Mouse (Mus musculus) kidney, adult 2 months (tissue): ENCODE results near the gene Olfr1166.

Source experiments
- CTCF ChIP-seq: fragments of 200-500 bp; conservative IDR thresholded peaks from 2 replicates; pipeline ENCODE4 v1.5.1; 2011; ENCODE audit warnings: low read depth, mild to moderate bottlenecking, control low read depth, low read length, moderate library complexity, mixed read lengths; ENCODE audit not compliant: insufficient read depth, insufficient read length
- POLR2A ChIP-seq: fragments of 200-500 bp; IDR thresholded peaks from one replicate; pipeline ENCODE4 v1.6.1; 2011; ENCODE audit warnings: low read depth, low read length, control low read depth

DNA sequence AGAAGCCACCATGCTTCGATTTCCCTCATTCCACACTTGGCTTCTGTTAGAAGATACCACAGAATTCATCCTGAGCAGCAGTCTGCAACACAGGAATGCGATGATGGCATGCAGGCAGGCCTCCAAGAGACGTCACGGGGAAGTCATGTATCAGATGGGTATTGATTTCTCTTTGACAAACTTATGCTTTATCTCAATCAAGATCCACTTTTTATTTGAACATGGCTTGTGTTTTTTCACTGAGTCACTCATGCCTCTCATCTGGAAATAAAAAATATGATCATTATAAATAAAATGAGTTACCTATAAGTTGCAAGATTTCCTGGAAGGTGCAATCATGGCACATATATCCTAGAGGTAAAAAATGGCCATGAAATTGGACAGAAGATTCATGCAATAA, 34.2 kb downstream of the Olfr1166 start, which contains the start of gene Olfr1164:
- TF ChIP-seq CTCF (no peak), POLR2A (no peak)
